Mouse (Mus musculus) heart, embryonic 14.5 days (tissue): ENCODE measurements at regions not wholly inside any gene's neighbourhood (a gene's known extent, or its start where the extent isn't known, plus 50 kb on each side); places are given as distances from the start of the nearest gene placed in this dataset.

Experiments
- ATAC-seq: fragments of 200-750 bp; cut with Nextera tagmentation; 2 replicates; pipeline ENCODE4 v1.8.0; 2017; ENCODE audit warnings: low read depth, moderate TSS enrichment; ENCODE audit not compliant: insufficient number of reproducible peaks, insufficient read depth, low FRiP score
- H3K27ac ChIP-seq, 2 experiments: fragments of 200-500 bp in 1 of 2; fragments of 300-500 bp in 1 of 2; sonication (generic) in 1 of 2; replicated peaks in 1 of 2; 2 replicates each; pipeline ENCODE4 v1.5.1; 2012 to 2014; ENCODE audit warnings: low read depth in 2 of 2, low read length in 2 of 2, control low read depth in 1 of 2, mild to moderate bottlenecking in 1 of 2, mixed read lengths in 1 of 2; ENCODE audit not compliant: control insufficient read depth in 1 of 2, insufficient read depth in 1 of 2
- H3K27me3 ChIP-seq: fragments of 300-500 bp; sonication (generic); 2 replicates; pipeline ENCODE4 v1.6.1; 2014; ENCODE audit warnings: mild to moderate bottlenecking, low read length, control low read depth; ENCODE audit not compliant: control insufficient read depth, insufficient read depth
- H3K36me3 ChIP-seq: fragments of 300-500 bp; sonication (generic); 2 replicates; pipeline ENCODE4 v1.6.1; 2014; ENCODE audit warnings: mild to moderate bottlenecking, control low read depth, low read length, mixed read lengths; ENCODE audit not compliant: control insufficient read depth, insufficient read depth
- H3K4me1 ChIP-seq, 2 experiments: fragments of 200-500 bp in 1 of 2; fragments of 300-500 bp in 1 of 2; sonication (generic) in 1 of 2; 2 replicates each; pipeline ENCODE4 v1.6.1; 2012 to 2014; ENCODE audit warnings: low read length in 2 of 2, control low read depth in 1 of 2, mixed read lengths in 1 of 2; ENCODE audit not compliant: control insufficient read depth in 2 of 2, insufficient read depth in 2 of 2
- H3K4me2 ChIP-seq: fragments of 300-500 bp; sonication (generic); 2 replicates; pipeline ENCODE4 v1.6.1; 2014; ENCODE audit warnings: mild to moderate bottlenecking, low read length
- H3K4me3 ChIP-seq, 2 experiments: fragments of 200-500 bp in 1 of 2; fragments of 300-500 bp in 1 of 2; sonication (generic) in 1 of 2; 2 replicates each; pipeline ENCODE4 v1.5.1; 2012 to 2014; ENCODE audit warnings: low read length in 2 of 2, mild to moderate bottlenecking in 2 of 2, control low read depth in 1 of 2, low read depth in 1 of 2, moderate library complexity in 1 of 2; ENCODE audit not compliant: control insufficient read depth in 1 of 2, insufficient read depth in 1 of 2
- H3K9ac ChIP-seq: fragments of 300-500 bp; sonication (generic); 2 replicates; pipeline ENCODE4 v1.6.1; 2014; ENCODE audit warnings: mild to moderate bottlenecking, low read length
- H3K9me3 ChIP-seq: fragments of 300-500 bp; sonication (generic); 2 replicates; pipeline ENCODE4 v1.6.1; 2016; ENCODE audit warnings: low read length, control low read depth; ENCODE audit not compliant: control insufficient read depth
- WGBS: fragments of 180-500 bp; shearing (Covaris S2); extraction: QIAGEN DNeasy Blood & Tissue Kit; methylation state at CpG from one replicate; pipeline ENCODE4 v1.1.7; 2014; 5-methylcytosine and 5-hydroxymethylcytosine counted together

GRCm38 (mm10) chr17:88312876-88313275 lies 127.6 kb upstream of the Foxn2 start:
- H3K27ac ChIP-seq = no peak overlapping the region
- H3K9me3 ChIP-seq = no peaks in the 10 kb centered on the region
- H3K9ac ChIP-seq = no peak overlapping the region
- no peaks in the 10 kb centered on the region for H3K27me3 ChIP-seq
- H3K4me3 ChIP-seq = no peak overlapping the region
- no peaks in the 10 kb centered on the region for H3K36me3 ChIP-seq
- 92% methylated on average over 2 of the region's 2 CpGs for WGBS
- no peak for ATAC-seq
- H3K4me1 ChIP-seq = no peaks in the 10 kb centered on the region
- no peak overlapping the region for H3K4me2 ChIP-seq

GRCm38 (mm10) chr17:88316213-88316967 lies 124.1 kb upstream of the Foxn2 start:
- 76% methylated on average over 15 of the region's 15 CpGs for whole genome bisulfite sequencing
- Histone ChIP-seq H3K9ac (no peak overlapping the region), H3K4me2 (no peak overlapping the region), H3K9me3 (no peaks in the 10 kb centered on the region), H3K27ac (no peak overlapping the region), H3K36me3 (no peaks in the 10 kb centered on the region), H3K4me1 (no peaks in the 10 kb centered on the region; a peak in 1 of 4 replicates), H3K27me3 (no peaks in the 10 kb centered on the region), H3K4me3 (no peak overlapping the region)
- no peak for ATAC-seq

- no peak for ATAC-seq
- H3K27me3 ChIP-seq = no peaks in the 10 kb centered on the region
- no peaks in the 10 kb centered on the region for H3K36me3 ChIP-seq
- no peak overlapping the region for H3K9ac ChIP-seq
- H3K4me2 ChIP-seq = no peak overlapping the region
- no peak overlapping the region for H3K4me3 ChIP-seq
- H3K4me1 ChIP-seq = no peaks in the 10 kb centered on the region; a peak in 1 of 4 replicates
- no peaks in the 10 kb centered on the region for H3K9me3 ChIP-seq
- no peak overlapping the region for H3K27ac ChIP-seq
- WGBS = 67% methylated on average over 5 of the region's 5 CpGs
These were observed 123.2 kb upstream of the Foxn2 start for GRCm38 (mm10) chr17:88317311-88317710.

GRCm38 (mm10) chr17:88317806-88318205 lies 122.7 kb upstream of the Foxn2 start:
- no peak overlapping the region for H3K4me3 ChIP-seq
- H3K4me2 ChIP-seq = no peak overlapping the region
- H3K4me1 ChIP-seq = no peaks in the 10 kb centered on the region; a peak in 1 of 4 replicates
- no peak overlapping the region for H3K27ac ChIP-seq
- ATAC-seq = no peak
- 86% methylated on average over 7 of the region's 7 CpGs for WGBS
- no peaks in the 10 kb centered on the region for H3K36me3 ChIP-seq
- H3K27me3 ChIP-seq = no peaks in the 10 kb centered on the region
- no peak overlapping the region for H3K9ac ChIP-seq
- no peaks in the 10 kb centered on the region for H3K9me3 ChIP-seq

DNA sequence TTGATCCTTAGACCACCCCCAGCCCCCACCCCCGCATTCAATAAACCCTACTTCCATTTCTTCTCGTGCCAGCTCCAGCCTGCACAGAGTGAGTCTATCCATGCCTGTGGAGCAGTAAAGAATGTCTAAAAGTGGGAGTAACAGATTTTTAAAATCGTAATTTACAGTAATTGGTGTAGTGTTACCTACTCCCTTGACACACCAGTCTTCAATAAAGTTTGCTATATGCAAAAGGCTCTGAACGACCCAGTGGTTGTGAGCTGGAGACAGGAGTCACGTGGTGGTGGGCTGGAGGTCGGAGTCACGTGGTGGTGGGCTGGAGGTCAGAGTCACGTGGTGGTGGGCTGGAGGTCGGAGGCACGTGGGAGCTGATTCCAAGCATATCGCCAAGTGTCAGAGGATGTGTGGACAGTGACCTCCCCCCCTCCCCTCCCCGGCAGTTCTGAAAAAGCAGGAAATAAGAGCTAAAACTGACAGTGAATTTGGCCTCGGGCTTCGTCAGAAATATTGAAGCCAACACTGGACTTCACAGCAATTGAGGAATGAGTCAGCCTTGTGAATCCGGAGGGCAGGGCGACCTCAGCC lies 122.2 kb upstream of the Foxn2 start:
- Histone ChIP-seq H3K4me2 (no peak overlapping the region), H3K4me3 (no peak overlapping the region), H3K36me3 (no peaks in the 10 kb centered on the region), H3K27ac (no peak overlapping the region), H3K9me3 (no peaks in the 10 kb centered on the region), H3K9ac (no peak overlapping the region), H3K4me1 (no peaks in the 10 kb centered on the region; a peak in 1 of 4 replicates), H3K27me3 (no peaks in the 10 kb centered on the region)
- WGBS = 62% methylated on average over 16 of the region's 16 CpGs
- ATAC-seq = no peak

GRCm38 (mm10) chr17:88318936-88319335 lies 121.6 kb upstream of the Foxn2 start:
- H3K36me3 ChIP-seq = no peaks in the 10 kb centered on the region
- no peaks in the 10 kb centered on the region; a peak in 1 of 4 replicates for H3K4me1 ChIP-seq
- no peak overlapping the region for H3K4me2 ChIP-seq
- H3K27ac ChIP-seq = no peak overlapping the region
- H3K9me3 ChIP-seq = no peaks in the 10 kb centered on the region
- no peak for ATAC-seq
- H3K9ac ChIP-seq = no peak overlapping the region
- H3K27me3 ChIP-seq = no peaks in the 10 kb centered on the region
- 51% methylated on average over 5 of the region's 5 CpGs for WGBS
- H3K4me3 ChIP-seq = no peak overlapping the region

- Histone ChIP-seq H3K4me2 (no peak overlapping the region), H3K9ac (no peak overlapping the region), H3K27me3 (no peaks in the 10 kb centered on the region), H3K9me3 (no peaks in the 10 kb centered on the region), H3K36me3 (no peaks in the 10 kb centered on the region), H3K4me3 (no peak overlapping the region), H3K4me1 (no peaks in the 10 kb centered on the region; a peak in 1 of 4 replicates), H3K27ac (no peak overlapping the region)
- no peak for ATAC-seq
- 84% methylated on average over 1 of the region's 1 CpGs for WGBS
These were observed 119.8 kb upstream of the Foxn2 start for GRCm38 (mm10) chr17:88320686-88321085.
